Mouse (Mus musculus) stomach, postnatal 0 days (tissue): ENCODE measurements around the gene Babam2.

Experiments used
- CTCF ChIP-seq: IDR thresholded peaks from 2 replicates; pipeline ENCODE4 v1.5.1; 2016; ENCODE audit warnings: antibody characterized with exemption, low read depth, mild to moderate bottlenecking, moderate library complexity
- EP300 ChIP-seq: optimal IDR thresholded peaks from 2 replicates; pipeline ENCODE3; 2016; ENCODE audit warnings: antibody characterized with exemption

DNA sequence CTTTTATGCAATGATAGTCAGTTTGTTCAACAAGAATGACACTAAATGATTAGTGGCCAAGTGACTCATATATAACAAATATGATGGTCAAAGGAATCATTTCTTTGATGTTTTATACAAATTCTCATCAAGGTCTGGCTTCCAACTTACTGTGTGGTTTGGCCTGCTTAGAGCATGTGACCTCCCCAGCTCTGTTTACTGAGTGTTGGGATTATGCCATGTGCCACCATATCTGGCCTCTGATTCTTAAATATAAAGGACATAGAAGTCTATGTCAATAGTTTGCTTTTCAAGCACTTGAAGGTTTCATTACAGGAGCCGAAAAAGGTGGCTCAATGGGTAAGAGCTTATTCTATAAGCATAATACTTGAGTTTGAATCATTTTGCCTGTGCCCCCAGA lies 15.2 kb upstream of the Babam2 start:
- no peak for TF ChIP-seq EP300
- TF ChIP-seq CTCF = no peak
